Mouse (Mus musculus) CH12.LX (cell line): Measurements from ENCODE around the gene Taf4. TPM values are rescaled to one million over a fixed set of nuclear protein-coding genes. Genes with fewer than 3 reads are reported as not detected.

Experiments used
- DNase-seq: peaks from one replicate; pipeline ENCODE4 v3.0.0-alpha.2; 2013; ENCODE audit errors: extremely low read depth
- H3K27ac ChIP-seq: 2 replicates; pipeline ENCODE4 v1.5.1; 2012; ENCODE audit warnings: low read depth, mild to moderate bottlenecking, control low read depth, moderate library complexity; ENCODE audit not compliant: insufficient read depth
- H3K27me3 ChIP-seq: replicated peaks from 2 replicates; pipeline ENCODE3; 2012; ENCODE audit warnings: inconsistent platforms
- H3K36me3 ChIP-seq, 2 experiments: replicated peaks in 1 of 2; 2 replicates each; pipeline versions ENCODE3 to v1.6.1; 2012; ENCODE audit warnings: inconsistent platforms in 1 of 2, low read length in 1 of 2, mild to moderate bottlenecking in 1 of 2, mixed read lengths in 1 of 2, moderate library complexity in 1 of 2; ENCODE audit not compliant: control insufficient read depth in 1 of 2, insufficient read depth in 1 of 2
- H3K4me1 ChIP-seq, 2 experiments: 2 replicates each; pipeline ENCODE4 v1.6.1; 2012; ENCODE audit warnings: inconsistent platforms in 1 of 2, moderate library complexity in 1 of 2; ENCODE audit not compliant: insufficient read depth in 2 of 2, control insufficient read depth in 1 of 2
- H3K4me2 ChIP-seq: 2 replicates; pipeline ENCODE4 v1.6.1; 2012; ENCODE audit warnings: low read depth, mild to moderate bottlenecking, control low read depth; ENCODE audit not compliant: poor library complexity, insufficient read depth, severe bottlenecking
- H3K4me3 ChIP-seq, 3 experiments: fragments of 150-350 bp in 1 of 3; sonication (generic) in 1 of 3; replicated peaks in 1 of 3; 2 replicates each; pipeline versions ENCODE3 to v1.5.1; 2011 to 2012; ENCODE audit warnings: low read depth in 2 of 3, low read length in 2 of 3, mild to moderate bottlenecking in 2 of 3, moderate library complexity in 2 of 3, control low read depth in 1 of 3, improper control_type of control experiment in 1 of 3, inconsistent platforms in 1 of 3, mixed read lengths in 1 of 3; ENCODE audit not compliant: poor library complexity in 1 of 3
- H3K79me2 ChIP-seq: replicated peaks from 2 replicates; pipeline ENCODE4 v1.6.1; 2012; ENCODE audit warnings: mild to moderate bottlenecking, moderate library complexity; ENCODE audit not compliant: control insufficient read depth, poor library complexity, insufficient read depth, severe bottlenecking; ENCODE audit errors: extremely low read depth
- H3K9ac ChIP-seq: 2 replicates; pipeline ENCODE4 v1.6.1; 2012; ENCODE audit warnings: low read depth, mild to moderate bottlenecking, control low read depth, moderate library complexity; ENCODE audit not compliant: insufficient read depth
- H3K9me3 ChIP-seq: replicated peaks from 2 replicates; pipeline ENCODE3; 2012; ENCODE audit warnings: low read length, inconsistent platforms, mixed read lengths
- BHLHE40 ChIP-seq: IDR thresholded peaks from 2 replicates; pipeline ENCODE4 v1.6.1; 2011; ENCODE audit warnings: mild to moderate bottlenecking, low read depth, low read length, improper control_type of control experiment
- CHD2 ChIP-seq: IDR thresholded peaks from 2 replicates; pipeline ENCODE4 v1.6.1; 2011; ENCODE audit warnings: low read length, improper control_type of control experiment
- CTCF ChIP-seq, 2 experiments: IDR thresholded peaks in 1 of 2; conservative IDR thresholded peaks in 1 of 2; 2 replicates each; pipeline ENCODE4 v1.5.1; 2011 to 2012; ENCODE audit warnings: low read depth in 2 of 2, low read length in 2 of 2, improper control_type of control experiment in 1 of 2, inconsistent platforms in 1 of 2, mild to moderate bottlenecking in 1 of 2, moderate library complexity in 1 of 2
- ELF1 ChIP-seq: IDR thresholded peaks from 2 replicates; pipeline ENCODE4 v1.6.1; 2014; ENCODE audit warnings: low read depth, mild to moderate bottlenecking, inconsistent platforms, low read length, improper control_type of control experiment
- ETS1 ChIP-seq: conservative IDR thresholded peaks from 2 replicates; pipeline ENCODE4 v1.6.1; 2012; ENCODE audit warnings: low read depth, mild to moderate bottlenecking, inconsistent platforms, low read length, improper control_type of control experiment, moderate library complexity
- JUND ChIP-seq: conservative IDR thresholded peaks from 2 replicates; pipeline ENCODE4 v1.6.1; 2011; ENCODE audit warnings: low read depth, low read length, improper control_type of control experiment
- KAT2A ChIP-seq: IDR thresholded peaks from 2 replicates; pipeline ENCODE4 v1.6.1; 2012; ENCODE audit warnings: low read length, improper control_type of control experiment, inconsistent platforms; ENCODE audit not compliant: insufficient replicate concordance
- MAFK ChIP-seq: IDR thresholded peaks from 2 replicates; pipeline ENCODE4 v1.6.1; 2011; ENCODE audit warnings: low read length, improper control_type of control experiment; ENCODE audit not compliant: insufficient replicate concordance
- MAX ChIP-seq: IDR thresholded peaks from 2 replicates; pipeline ENCODE4 v1.6.1; 2011; ENCODE audit warnings: low read length, improper control_type of control experiment
- MAZ ChIP-seq: IDR thresholded peaks from 2 replicates; pipeline ENCODE4 v1.6.1; 2012; ENCODE audit warnings: low read depth, mild to moderate bottlenecking, inconsistent platforms, low read length, improper control_type of control experiment, moderate library complexity
- MXI1 ChIP-seq: IDR thresholded peaks from 2 replicates; pipeline ENCODE4 v1.6.1; 2011; ENCODE audit warnings: mild to moderate bottlenecking, low read depth, low read length, improper control_type of control experiment
- NELFE ChIP-seq: IDR thresholded peaks from 2 replicates; pipeline ENCODE4 v1.6.1; 2011; ENCODE audit warnings: low read depth, low read length, improper control_type of control experiment
- NRF1 ChIP-seq: IDR thresholded peaks from 2 replicates; pipeline ENCODE4 v1.6.1; 2014; ENCODE audit warnings: low read depth, mild to moderate bottlenecking, inconsistent platforms, low read length, improper control_type of control experiment, moderate library complexity
- POLR2AphosphoS2 ChIP-seq: IDR thresholded peaks from 2 replicates; pipeline ENCODE4 v1.6.1; 2011; ENCODE audit warnings: low read depth, low read length, improper control_type of control experiment
- RAD21 ChIP-seq: IDR thresholded peaks from 2 replicates; pipeline ENCODE4 v1.6.1; 2011; ENCODE audit warnings: low read depth, mild to moderate bottlenecking, low read length, improper control_type of control experiment, moderate library complexity
- RCOR1 ChIP-seq: conservative IDR thresholded peaks from 2 replicates; pipeline ENCODE4 v1.6.1; 2012; ENCODE audit warnings: low read depth, mild to moderate bottlenecking, inconsistent platforms, low read length, improper control_type of control experiment
- SIN3A ChIP-seq: IDR thresholded peaks from 2 replicates; pipeline ENCODE4 v1.6.1; 2012; ENCODE audit warnings: low read length, improper control_type of control experiment, inconsistent platforms
- UBTF ChIP-seq: IDR thresholded peaks from 2 replicates; pipeline ENCODE4 v1.6.1; 2012; ENCODE audit warnings: low read depth, mild to moderate bottlenecking, inconsistent platforms, low read length, improper control_type of control experiment, moderate library complexity
- USF2 ChIP-seq: conservative IDR thresholded peaks from 2 replicates; pipeline ENCODE4 v1.6.1; 2011; ENCODE audit warnings: low read depth, low read length, improper control_type of control experiment
- ZC3H11A ChIP-seq: IDR thresholded peaks from 2 replicates; pipeline ENCODE4 v1.6.1; 2012; ENCODE audit warnings: low read depth, mild to moderate bottlenecking, inconsistent platforms, low read length, improper control_type of control experiment
- ZMIZ1 ChIP-seq: IDR thresholded peaks from 2 replicates; pipeline ENCODE4 v1.6.1; 2012; ENCODE audit warnings: low read depth, mild to moderate bottlenecking, inconsistent platforms, low read length, improper control_type of control experiment
- ZNF384 ChIP-seq: IDR thresholded peaks from 2 replicates; pipeline ENCODE4 v1.6.1; 2012; ENCODE audit warnings: low read depth, low read length, improper control_type of control experiment, inconsistent platforms
- dilution Hi-C: fragments of 300-500 bp; cut with MboI; formaldehyde crosslinking; loops from 2 replicates; pipeline ENCODE4 v1.14.3; 2020; ENCODE audit warnings: low sequenced_read_pairs; ENCODE audit not compliant: extremely low pct_unique_long_range_greater_than_20kb, extremely low pct_ligation_motif_present
- in situ Hi-C: fragments of 300-500 bp; cut with MboI; formaldehyde crosslinking; loops from 3 replicates; pipeline ENCODE4 v1.14.3; 2019; ENCODE audit warnings: low sequenced_read_pairs, low pct_ligation_motif_present, low pct_unique_long_range_greater_than_20kb, mixed read lengths
- polyA plus RNA-seq: library from polyadenylated mRNA; unstranded; fragments of >175 nt; gene quantifications from 2 replicates; pipeline ENCODE4 v1.2.1, GENCODE M21; 2012; ENCODE audit warnings: low read depth; ENCODE audit not compliant: insufficient read length
- total RNA-seq, 2 experiments: library from RNA; depleted of rRNA; stranded (reverse); fragments of 300-350 nt in 1 of 2; fragments of >200 nt in 1 of 2; gene quantifications; 2 replicates each; pipeline ENCODE4 v1.2.3; 2012 to 2014

Taf4 gene
- total and polyA plus RNA-seq, 3 experiments: 3.0 to 14.5 (median 5.5) TPM

- H3K9ac ChIP-seq: no peak overlapping the region
- no peak overlapping the region for H3K27ac ChIP-seq
- H3K27me3 ChIP-seq: no peaks in the 10 kb centered on the region
- H3K4me2 ChIP-seq: no peak overlapping the region
- dilution Hi-C loops: loop anchor here (25.0 kb wide), 1 partner anchor 138 kb away; the partner anchor contains the start of gene Mtg2
- H3K4me3 ChIP-seq: no peak overlapping the region
- H3K36me3 ChIP-seq: peaks cover 38 to 91% of the 10 kb centered on the region in 2 experiments
- in situ Hi-C loops: loop anchor here (5.0 kb wide), 1 partner anchor 123 kb away; no protein-coding TSS in a partner anchor
- H3K9me3 ChIP-seq: no peaks in the 10 kb centered on the region
- no peak for DNase-seq
- TF ChIP-seq SIN3A (no peak), MAFK (no peak), RAD21 (no peak), ELF1 (no peak), ETS1 (no peak), MAZ (no peak), CTCF (conservative IDR thresholded peaks at IDR 0.05 in 1 of 2, IDR thresholded peaks at IDR 0.05 in 1 of 2; ENCODE audit: low read depth in 2 of 2, low read length in 2 of 2) (no peak), MXI1 (no peak), UBTF (no peak), ZNF384 (no peak), CHD2 (no peak), NRF1 (no peak), NELFE (no peak), MAX (no peak), JUND (no peak), ZMIZ1 (no peak)
- no peaks in the 10 kb centered on the region for H3K79me2 ChIP-seq
- peaks cover 4 to 15% of the 10 kb centered on the region in 2 experiments for H3K4me1 ChIP-seq
Measured at GRCm38 (mm10) chr2:179924038-179924437, 52.4 kb downstream of the Taf4 start.

- dilution Hi-C loops (loop anchor here (25.0 kb wide), 1 partner anchor 141 kb away; the partner anchor contains the start of gene Mtg2), in situ Hi-C loops (loop anchor here (5.0 kb wide), 1 partner anchor 126 kb away; no protein-coding TSS in a partner anchor)
- no peaks in the 10 kb centered on the region for H3K27me3 ChIP-seq
- H3K9ac ChIP-seq: no peak overlapping the region
- H3K79me2 ChIP-seq: no peaks in the 10 kb centered on the region
- DNase-seq: no peak
- H3K9me3 ChIP-seq: no peaks in the 10 kb centered on the region
- H3K36me3 ChIP-seq: peaks cover 39 to 94% of the 10 kb centered on the region in 2 experiments
- no peak overlapping the region for H3K27ac ChIP-seq
- H3K4me1 ChIP-seq: peaks cover 4 to 15% of the 10 kb centered on the region in 2 experiments
- TF ChIP-seq CTCF (conservative IDR thresholded peaks at IDR 0.05 in 1 of 2, IDR thresholded peaks at IDR 0.05 in 1 of 2; ENCODE audit: low read depth in 2 of 2, low read length in 2 of 2) (peak in 1 of 2 experiments; percentile 28; a peak in 2 of 4 replicates), RCOR1 (no peak), USF2 (no peak), ZC3H11A (no peak), MAFK (no peak), RAD21 (peak; percentile 6), BHLHE40 (no peak), POLR2AphosphoS2 (no peak), KAT2A (no peak)
- H3K4me3 ChIP-seq: no peak overlapping the region
- H3K4me2 ChIP-seq: no peak overlapping the region
Measured at GRCm38 (mm10) chr2:179921021-179921653, 55.3 kb downstream of the Taf4 start.
